In genomic region chr11:6256490-6257072, GRCm38 (mm10) we compare ENCODE assay signal across 13 mouse cellular contexts. TPM values are rescaled to one million over a fixed set of nuclear protein-coding genes. Genes with fewer than 3 reads are reported as not detected.
DNase-seq lines count a peak whose midpoint lies in the region; ATAC-seq and TF ChIP-seq lines count a peak whose summit lies in the region.
"Had no signal": no experiment of that assay in that cellular context is flagged by ENCODE, and none has a peak within 500 bp of the region (broad histone marks: within the 10 kb centered on the region; RNA-seq: fewer than 3 reads in every experiment).

No protein-coding gene starts in this region.

- ATAC-seq in heart, embryonic 14.5 days (ENCODE audit: insufficient number of reproducible peaks, insufficient read depth, low FRiP score, low read depth): peak; percentile 20; the same call in 1 of the 2 replicates
- peak; percentile 58; the same call in 1 of the 2 replicates for ATAC-seq in forebrain, embryonic 15.5 days (replicated peaks)

- TF ChIP-seq EP300 in ES-Bruce4 (IDR thresholded peaks at IDR 0.05; ENCODE audit: insufficient read depth, low read depth, low read length): no peak

- 75% methylated on average over 6 of the region's 6 CpGs for WGBS in heart, embryonic 14.5 days
- WGBS in forebrain, embryonic 15.5 days: 71% methylated on average over 6 of the region's 6 CpGs

- no peak for DNase-seq in heart, postnatal 4 days
- peak; percentile 54 for DNase-seq in kidney, postnatal 10 days
- DNase-seq in B cell, adult 2 months: no peak
- DNase-seq in cerebellum, adult 9-11 months: no peak
- DNase-seq in right cerebral cortex, postnatal 14 days: no peak
- DNase-seq: cerebellum, postnatal 36 days; heart, postnatal 36 days; left cerebral cortex, postnatal 4 days; right cerebral cortex, postnatal 4 days; thymus, postnatal 4 days had no signal

- no peak overlapping the region for H3K27ac ChIP-seq in heart, embryonic 14.5 days (replicated peaks in 1 of 2; ENCODE audit: control insufficient read depth in 1 of 2, insufficient read depth in 1 of 2, low read depth in 2 of 2, low read length in 2 of 2)
- H3K27ac ChIP-seq in ES-Bruce4 (ENCODE audit: insufficient read depth, low read length): peak overlapping the region; percentile 6
- H3K27ac ChIP-seq in forebrain, embryonic 15.5 days (replicated peaks): no peak overlapping the region

- TF ChIP-seq POLR2A in ES-Bruce4 (IDR thresholded peaks at IDR 0.05; ENCODE audit: insufficient read depth, low read length): no peak

- TF ChIP-seq CTCF in ES-Bruce4 (IDR thresholded peaks at IDR 0.05; ENCODE audit: low read depth, low read length): no peak

- peaks cover 43% of the 10 kb centered on the region for H3K36me3 ChIP-seq in heart, embryonic 14.5 days (ENCODE audit: control insufficient read depth, insufficient read depth, low read length)
- H3K36me3 ChIP-seq in ES-Bruce4 (ENCODE audit: control insufficient read depth, insufficient read depth, low read length, poor library complexity, severe bottlenecking): peaks cover 33% of the 10 kb centered on the region
- H3K36me3 ChIP-seq in forebrain, embryonic 15.5 days: peaks cover 44% of the 10 kb centered on the region

- no peaks in the 10 kb centered on the region for H3K27me3 ChIP-seq in heart, embryonic 14.5 days (ENCODE audit: control insufficient read depth, insufficient read depth, low read length)
- no peaks in the 10 kb centered on the region for H3K27me3 ChIP-seq in ES-Bruce4 (ENCODE audit: control insufficient read depth, insufficient read depth, low read length, poor library complexity, severe bottlenecking)
- no peaks in the 10 kb centered on the region for H3K27me3 ChIP-seq in forebrain, embryonic 15.5 days

- H3K4me1 ChIP-seq in heart, embryonic 14.5 days (ENCODE audit: control insufficient read depth in 2 of 2, insufficient read depth in 2 of 2, low read length in 2 of 2): no peaks in the 10 kb centered on the region
- no peaks in the 10 kb centered on the region for H3K4me1 ChIP-seq in ES-Bruce4 (ENCODE audit: control insufficient read depth, insufficient read depth, low read length)
- no peaks in the 10 kb centered on the region for H3K4me1 ChIP-seq in forebrain, embryonic 15.5 days

- no peak overlapping the region for H3K4me2 ChIP-seq in heart, embryonic 14.5 days (ENCODE audit: low read length)
- no peak overlapping the region for H3K4me2 ChIP-seq in forebrain, embryonic 15.5 days (replicated peaks)

- no peaks in the 10 kb centered on the region for H3K9me3 ChIP-seq in heart, embryonic 14.5 days (ENCODE audit: control insufficient read depth, low read length)
- no peaks in the 10 kb centered on the region for H3K9me3 ChIP-seq in ES-Bruce4 (replicated peaks; ENCODE audit: control insufficient read depth, insufficient read depth, low read length, poor library complexity, severe bottlenecking)
- H3K9me3 ChIP-seq in forebrain, embryonic 15.5 days: no peaks in the 10 kb centered on the region

- H3K9ac ChIP-seq in heart, embryonic 14.5 days (ENCODE audit: low read length): no peak overlapping the region
- H3K9ac ChIP-seq in ES-Bruce4 (ENCODE audit: low read depth, poor library complexity, severe bottlenecking): no peak overlapping the region
- no peak overlapping the region for H3K9ac ChIP-seq in forebrain, embryonic 15.5 days (replicated peaks)

- H3K4me3 ChIP-seq in heart, embryonic 14.5 days (ENCODE audit: control insufficient read depth in 1 of 2, insufficient read depth in 1 of 2, low read depth in 1 of 2, low read length in 2 of 2): no peak overlapping the region
- no peak overlapping the region for H3K4me3 ChIP-seq in ES-Bruce4 (ENCODE audit: low read depth, low read length)
- no peak overlapping the region for H3K4me3 ChIP-seq in forebrain, embryonic 15.5 days

RNA-seq across cellular contexts. Expression of gene Ddx56, which starts 11.0 kb away (rescaled TPM):
- 50.9 and 55.0 TPM in 2 replicates for polyA plus RNA-seq in heart, embryonic 14.5 days (2014; fragmentation: Nextera tagmentation; extraction: Ambion mirVana)
- total RNA-seq in heart, postnatal 4 days (2021): 10 to 100 TPM; 37.5 to 38.2 TPM
- polyA plus RNA-seq in ES-Bruce4 (2011; ENCODE audit: insufficient read depth, insufficient read length, low read depth, missing spikeins): 60.4 and 62.7 TPM in 2 replicates
- 82.5 and 83.6 TPM in 2 replicates for polyA plus RNA-seq in forebrain, embryonic 15.5 days (2015; fragmentation: Nextera tagmentation; extraction: Ambion mirVana)

RNA-seq across cellular contexts. Expression of gene Tmed4, which starts 18.1 kb away (rescaled TPM):
- polyA plus RNA-seq in heart, embryonic 14.5 days (2014; fragmentation: Nextera tagmentation; extraction: Ambion mirVana): 90.6 and 92.2 TPM in 2 replicates
- 10 to 100 TPM; 62.9 to 68.5 TPM for total RNA-seq in heart, postnatal 4 days (2021)
- 38.5 and 41.5 TPM in 2 replicates for polyA plus RNA-seq in ES-Bruce4 (2011; ENCODE audit: insufficient read depth, insufficient read length, low read depth, missing spikeins)
- polyA plus RNA-seq in forebrain, embryonic 15.5 days (2015; fragmentation: Nextera tagmentation; extraction: Ambion mirVana): 154 and 168 TPM in 2 replicates

RNA-seq across cellular contexts. Expression of gene Npc1l1, which starts 26.6 kb away (rescaled TPM):
- polyA plus RNA-seq in heart, embryonic 14.5 days (2014; fragmentation: Nextera tagmentation; extraction: Ambion mirVana): not detected in 2 replicates
- total RNA-seq in heart, postnatal 4 days (2021): under 1 TPM in 1 of 2 experiments, not detected in 1; 0.07 TPM
- polyA plus RNA-seq in ES-Bruce4 (2011; ENCODE audit: insufficient read depth, insufficient read length, low read depth, missing spikeins): 0.45 and 0.75 TPM in 2 replicates
- polyA plus RNA-seq in forebrain, embryonic 15.5 days (2015; fragmentation: Nextera tagmentation; extraction: Ambion mirVana): 0.04 TPM in 1 of 2 replicates, not detected in the other

RNA-seq across cellular contexts. Expression of gene Ogdh, which starts 34.9 kb away (rescaled TPM):
- polyA plus RNA-seq in heart, embryonic 14.5 days (2014; fragmentation: Nextera tagmentation; extraction: Ambion mirVana): 245 and 289 TPM in 2 replicates
- 100 to 1,000 TPM; 874 to 885 TPM for total RNA-seq in heart, postnatal 4 days (2021)
- polyA plus RNA-seq in ES-Bruce4 (2011; ENCODE audit: insufficient read depth, insufficient read length, low read depth, missing spikeins): 75.7 and 77.6 TPM in 2 replicates
- polyA plus RNA-seq in forebrain, embryonic 15.5 days (2015; fragmentation: Nextera tagmentation; extraction: Ambion mirVana): 88.0 and 88.7 TPM in 2 replicates

RNA-seq across cellular contexts. Expression of gene Nudcd3, which starts 56.4 kb away (rescaled TPM):
- 30.1 and 30.4 TPM in 2 replicates for polyA plus RNA-seq in heart, embryonic 14.5 days (2014; fragmentation: Nextera tagmentation; extraction: Ambion mirVana)
- total RNA-seq in heart, postnatal 4 days (2021): 10 to 100 TPM; 64.2 to 66.8 TPM
- polyA plus RNA-seq in ES-Bruce4 (2011; ENCODE audit: insufficient read depth, insufficient read length, low read depth, missing spikeins): 77.6 and 78.2 TPM in 2 replicates
- 73.3 and 74.4 TPM in 2 replicates for polyA plus RNA-seq in forebrain, embryonic 15.5 days (2015; fragmentation: Nextera tagmentation; extraction: Ambion mirVana)
